Mouse (Mus musculus) kidney, adult 2 months (tissue): ENCODE measurements around the gene Hist1h3d.
"Not testable (repeated sequence)": the region's sequence is repeated elsewhere in the genome, so short reads cannot be mapped to it uniquely, and the experiment has no call there.

Experiments
- CTCF ChIP-seq: fragments of 200-500 bp; conservative IDR thresholded peaks from 2 replicates; pipeline ENCODE4 v1.5.1; 2011; ENCODE audit warnings: low read depth, mild to moderate bottlenecking, control low read depth, low read length, moderate library complexity, mixed read lengths; ENCODE audit not compliant: insufficient read depth, insufficient read length
- POLR2A ChIP-seq: fragments of 200-500 bp; IDR thresholded peaks from one replicate; pipeline ENCODE4 v1.6.1; 2011; ENCODE audit warnings: low read depth, low read length, control low read depth

- TF ChIP-seq CTCF, POLR2A: not testable (repeated sequence)
Observed at GRCm38 (mm10) chr13:23575864-23576313, 326 bp downstream of the Hist1h3d start.
